Mouse (Mus musculus) erythroblast, embryonic 14.5 days (primary cell): Measurements from ENCODE around the gene Arhgdia. TPM values are rescaled to one million over a fixed set of nuclear protein-coding genes. Genes with fewer than 3 reads are reported as not detected.

Experiments used
- H3K27me3 ChIP-seq: 2 replicates; pipeline ENCODE4 v1.6.1; 2012; ENCODE audit warnings: inconsistent platforms; ENCODE audit not compliant: control insufficient read depth
- H3K36me3 ChIP-seq: 2 replicates; pipeline ENCODE4 v1.6.1; 2012; ENCODE audit warnings: mild to moderate bottlenecking, inconsistent platforms; ENCODE audit not compliant: control insufficient read depth
- H3K4me1 ChIP-seq: 2 replicates; pipeline ENCODE4 v1.6.1; 2012; ENCODE audit warnings: inconsistent platforms; ENCODE audit not compliant: control insufficient read depth
- H3K4me3 ChIP-seq: replicated peaks from 2 replicates; pipeline ENCODE3; 2012; ENCODE audit warnings: moderate library complexity, mild to moderate bottlenecking, inconsistent platforms
- H3K9me3 ChIP-seq: 2 replicates; pipeline ENCODE4 v1.6.1; 2012; ENCODE audit warnings: low read length, inconsistent platforms, mixed read lengths; ENCODE audit not compliant: control insufficient read depth
- GATA1 ChIP-seq: IDR thresholded peaks from 2 replicates; pipeline ENCODE4 v1.6.1; 2012; ENCODE audit warnings: low read length, inconsistent platforms, mixed read lengths
- TAL1 ChIP-seq: IDR thresholded peaks from 3 replicates; pipeline ENCODE4 v1.6.1; 2012; ENCODE audit warnings: low read length, inconsistent platforms, mixed read lengths
- polyA plus RNA-seq: library from polyadenylated mRNA; stranded (reverse); fragments of >175 nt; gene quantifications from 2 replicates; pipeline ENCODE4 v1.2.3, GENCODE M21; 2012

The Arhgdia gene
- polyA plus RNA-seq, 1 experiment: 52.3 TPM

DNA sequence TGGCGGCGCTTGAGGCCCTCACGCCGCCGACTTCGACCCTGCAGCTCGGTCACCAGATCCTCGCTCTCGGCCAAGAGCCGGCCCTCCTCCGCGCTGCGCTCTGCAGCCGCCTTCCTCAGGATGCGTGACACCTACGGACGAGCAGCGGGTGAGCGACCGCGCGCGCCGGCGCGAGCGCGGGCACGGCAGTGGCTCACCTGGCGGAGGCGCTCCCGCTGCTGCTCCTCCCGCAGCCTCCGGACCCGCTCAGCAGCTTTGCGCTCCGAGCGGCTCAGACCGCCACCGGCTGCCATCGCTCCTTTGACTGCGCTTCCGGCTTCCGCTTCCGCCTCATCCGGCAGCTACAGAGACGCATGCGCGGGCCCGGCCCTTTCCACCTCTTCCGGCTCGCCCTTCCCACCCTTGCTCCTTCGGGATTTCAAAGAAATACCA is 43.3 kb upstream of the Arhgdia start:
- TF ChIP-seq GATA1 (no peak), TAL1 (no peak)
- Histone ChIP-seq H3K4me1 (peaks cover 75% of the 10 kb centered on the region), H3K36me3 (peaks cover 92% of the 10 kb centered on the region), H3K27me3 (no peaks in the 10 kb centered on the region), H3K4me3 (peak overlapping the region; percentile 82), H3K9me3 (no peaks in the 10 kb centered on the region)

GRCm38 (mm10) chr11:120623961-120624679 is 42.7 kb upstream of the Arhgdia start:
- Histone ChIP-seq H3K36me3 (peaks cover 92% of the 10 kb centered on the region), H3K9me3 (no peaks in the 10 kb centered on the region), H3K4me3 (peak overlapping the region; percentile 82), H3K27me3 (no peaks in the 10 kb centered on the region), H3K4me1 (peaks cover 71% of the 10 kb centered on the region)
- no peak for TF ChIP-seq GATA1
- TF ChIP-seq TAL1: no peak

- H3K4me1 ChIP-seq: peaks cover 74% of the 10 kb centered on the region
- no peaks in the 10 kb centered on the region for H3K9me3 ChIP-seq
- no peaks in the 10 kb centered on the region for H3K27me3 ChIP-seq
- TF ChIP-seq GATA1 (no peak), TAL1 (no peak)
- H3K36me3 ChIP-seq: peaks cover 92% of the 10 kb centered on the region
- H3K4me3 ChIP-seq: no peak overlapping the region
Observed at GRCm38 (mm10) chr11:120622805-120623204, 41.4 kb upstream of the Arhgdia start.

DNA sequence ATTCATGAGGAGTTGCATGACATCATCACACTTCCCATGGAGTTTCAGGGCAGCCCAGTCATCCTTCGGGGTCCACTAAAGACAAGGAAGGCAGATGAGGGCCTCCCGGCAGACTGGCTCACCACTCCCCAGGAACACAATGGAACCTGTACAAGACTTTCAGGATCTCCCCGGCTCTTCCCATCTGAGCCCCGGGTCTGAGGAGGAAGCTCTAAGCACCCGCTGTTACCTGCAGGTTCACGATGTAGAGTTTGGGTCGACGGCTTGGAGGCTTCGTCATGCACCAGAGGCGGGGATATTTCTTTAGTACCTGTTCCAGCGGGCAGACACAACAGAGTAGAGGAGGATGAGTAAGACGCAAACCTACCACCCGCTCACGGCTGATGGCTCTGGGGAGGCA is 38.8 kb upstream of the Arhgdia start:
- TF ChIP-seq TAL1: no peak
- TF ChIP-seq GATA1: no peak
- Histone ChIP-seq H3K9me3 (no peaks in the 10 kb centered on the region), H3K4me1 (peaks cover 73% of the 10 kb centered on the region), H3K27me3 (no peaks in the 10 kb centered on the region), H3K36me3 (peaks cover 81% of the 10 kb centered on the region), H3K4me3 (no peak overlapping the region)

DNA sequence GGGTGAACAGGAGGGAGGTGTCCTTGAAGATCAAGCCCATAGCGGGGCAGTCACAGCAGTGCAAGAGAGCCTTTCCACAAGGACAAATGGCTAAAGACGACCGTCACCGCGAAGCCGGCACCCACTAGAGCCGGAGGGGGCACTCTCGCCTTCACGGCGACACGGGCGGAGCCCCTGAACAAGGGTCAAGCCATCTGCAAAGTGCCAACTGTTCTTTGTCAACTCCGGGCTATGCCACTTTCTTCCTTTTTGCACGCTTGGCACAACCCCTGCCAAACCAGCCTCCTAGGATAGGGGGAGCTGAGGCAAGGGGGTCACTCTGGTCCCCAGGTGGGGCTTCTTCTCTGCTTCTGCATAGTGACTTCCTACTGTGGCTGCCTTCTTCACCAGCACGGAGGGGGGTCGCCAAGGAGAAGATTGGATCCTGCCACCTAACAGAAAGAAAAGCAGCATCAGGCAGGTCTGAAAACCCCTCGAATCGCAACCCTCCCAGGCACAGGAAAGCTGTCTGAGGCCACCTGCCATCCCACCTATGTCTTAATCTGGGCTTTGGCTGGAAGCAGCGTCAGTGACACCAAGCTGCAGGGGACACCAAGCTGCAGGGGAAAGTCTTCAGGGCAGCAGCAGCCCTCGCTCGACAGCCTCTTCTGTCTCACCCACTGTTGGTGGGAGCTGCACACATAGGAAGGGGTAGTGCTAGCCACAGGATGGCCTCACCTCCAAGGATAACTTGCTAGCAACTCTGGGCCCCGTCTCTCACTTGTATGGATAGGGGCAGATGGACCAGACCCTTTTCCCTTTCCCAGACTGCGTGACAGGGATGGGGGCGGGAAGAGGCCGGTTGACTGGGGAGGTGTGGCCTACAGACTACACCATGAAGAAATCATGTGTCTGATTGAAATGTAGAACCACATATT is 37.5 kb upstream of the Arhgdia start:
- Histone ChIP-seq H3K4me1 (peaks cover 64% of the 10 kb centered on the region), H3K36me3 (peaks cover 87% of the 10 kb centered on the region), H3K27me3 (no peaks in the 10 kb centered on the region), H3K4me3 (peak overlapping the region; percentile 81), H3K9me3 (no peaks in the 10 kb centered on the region)
- TF ChIP-seq TAL1: no peak
- TF ChIP-seq GATA1: no peak

DNA sequence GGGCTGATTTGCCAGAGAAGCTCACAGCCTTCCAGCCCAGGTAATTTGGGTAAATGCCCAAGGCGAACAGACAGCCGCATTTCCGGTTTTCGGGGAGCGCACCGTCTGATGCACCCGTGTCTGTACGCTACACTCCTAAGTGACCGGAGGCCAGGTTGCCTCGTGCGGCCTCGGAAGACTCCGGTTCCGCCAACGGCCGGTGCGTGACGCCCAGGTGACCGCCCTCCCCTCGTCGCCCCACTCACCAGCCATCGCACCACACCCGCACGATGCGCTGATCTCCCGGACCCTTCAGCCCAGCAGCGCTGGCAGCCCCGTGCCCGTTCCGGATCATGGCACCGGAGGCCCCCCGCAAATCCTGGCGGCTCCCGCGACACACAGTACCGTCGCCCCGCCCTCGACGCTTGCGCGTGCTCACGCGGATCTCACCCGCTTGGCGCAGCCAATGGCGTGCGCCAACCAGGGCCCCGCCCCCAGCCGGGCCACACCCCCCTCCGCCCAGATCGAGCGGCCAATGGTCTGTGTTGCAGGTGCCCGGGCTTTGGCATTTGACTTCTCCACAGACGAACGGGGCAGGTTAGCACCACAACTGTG is 36.2 kb upstream of the Arhgdia start, which contains the start of gene Pcyt2:
Pcyt2 (minus strand) TSS at position 418 of the 594 bp plus-strand sequence.
- TF ChIP-seq TAL1 (no peak), GATA1 (no peak)
- Histone ChIP-seq H3K4me3 (peak within 1 kb of the TSS; percentile 81), H3K36me3 (peaks cover 87% of the 10 kb centered on the region), H3K9me3 (no peaks in the 10 kb centered on the region), H3K4me1 (peaks cover 57% of the 10 kb centered on the region), H3K27me3 (no peaks in the 10 kb centered on the region)

DNA sequence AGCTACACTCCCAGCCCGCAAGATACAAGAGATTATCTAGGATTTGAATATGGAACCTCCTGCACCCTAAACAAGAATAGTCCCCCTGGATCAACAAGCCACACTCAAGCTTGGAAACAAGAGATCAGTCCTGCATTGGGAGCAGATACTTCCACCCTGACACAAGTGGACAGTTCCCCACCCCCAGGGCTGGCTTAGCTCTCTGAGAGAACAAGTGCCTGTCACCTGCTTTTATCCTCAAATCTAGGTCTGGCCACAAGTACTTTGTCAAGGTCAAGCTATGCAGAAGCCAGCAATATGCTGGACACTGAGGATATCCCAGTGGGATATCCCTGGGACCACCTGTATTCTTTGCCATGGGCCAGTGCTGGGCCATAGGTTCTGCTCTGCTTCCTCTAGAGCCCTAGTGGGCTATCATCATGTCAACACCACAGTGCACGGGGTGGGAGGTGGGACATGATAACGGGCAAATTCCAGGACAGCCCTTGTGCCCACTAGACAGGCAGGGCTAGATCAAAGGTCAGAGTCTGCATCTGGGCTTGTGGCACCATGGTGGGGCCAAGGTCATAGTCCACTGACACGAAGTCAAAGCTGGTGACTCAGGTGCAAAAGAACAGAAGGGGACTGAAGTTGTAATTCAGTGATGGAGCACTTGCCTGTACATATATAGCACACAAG is 35.3 kb upstream of the Arhgdia start:
- H3K4me3 ChIP-seq: peak overlapping the region; percentile 81
- peaks cover 51% of the 10 kb centered on the region for H3K4me1 ChIP-seq
- H3K36me3 ChIP-seq: peaks cover 87% of the 10 kb centered on the region
- H3K27me3 ChIP-seq: no peaks in the 10 kb centered on the region
- TF ChIP-seq TAL1 (no peak), GATA1 (no peak)
- H3K9me3 ChIP-seq: no peaks in the 10 kb centered on the region

- Histone ChIP-seq H3K4me3 (peak overlapping the region; percentile 3), H3K9me3 (no peaks in the 10 kb centered on the region), H3K27me3 (no peaks in the 10 kb centered on the region), H3K36me3 (peaks cover 87% of the 10 kb centered on the region), H3K4me1 (peaks cover 52% of the 10 kb centered on the region)
- TF ChIP-seq GATA1 (no peak), TAL1 (no peak)
Observed at GRCm38 (mm10) chr11:120615606-120616203, 34.3 kb upstream of the Arhgdia start.
